Mouse (Mus musculus) liver, embryonic 14.5 days (tissue): ENCODE measurements around the gene Efcab9. TPM values are rescaled to one million over a fixed set of nuclear protein-coding genes. Genes with fewer than 3 reads are reported as not detected.

Experiments used
- ATAC-seq: fragments of 200-750 bp; cut with Nextera tagmentation; 2 replicates; pipeline ENCODE4 v1.8.0; 2017; ENCODE audit warnings: moderate number of reproducible peaks, mild to moderate bottlenecking, moderate library complexity; ENCODE audit not compliant: insufficient read depth
- DNase-seq, 3 experiments: peaks; one replicate each; pipeline ENCODE4 v3.0.0-alpha.2; 2012 to 2013; ENCODE audit warnings: low read depth in 3 of 3, low spot score in 3 of 3
- H3K27ac ChIP-seq: fragments of 300-500 bp; sonication (generic); 2 replicates; pipeline ENCODE4 v1.5.1; 2014; ENCODE audit warnings: moderate library complexity, mild to moderate bottlenecking, control low read depth, inconsistent platforms
- H3K27me3 ChIP-seq: fragments of 300-500 bp; sonication (generic); 2 replicates; pipeline ENCODE4 v1.6.1; 2014; ENCODE audit warnings: mild to moderate bottlenecking, low read length, moderate library complexity; ENCODE audit not compliant: control insufficient read depth, insufficient read depth
- H3K36me3 ChIP-seq: fragments of 300-500 bp; sonication (generic); replicated peaks from 2 replicates; pipeline ENCODE4 v1.6.1; 2014; ENCODE audit warnings: low read depth; ENCODE audit not compliant: control insufficient read depth, insufficient read depth
- H3K4me1 ChIP-seq, 2 experiments: fragments of 200-500 bp in 1 of 2; fragments of 300-500 bp in 1 of 2; sonication (generic) in 1 of 2; replicated peaks; 2 replicates each; pipeline ENCODE4 v1.6.1; 2012 to 2014; ENCODE audit warnings: antibody characterized with exemption in 1 of 2, inconsistent platforms in 1 of 2, low read length in 1 of 2; ENCODE audit not compliant: control insufficient read depth in 2 of 2, insufficient read depth in 2 of 2
- H3K4me2 ChIP-seq: fragments of 300-500 bp; sonication (generic); 2 replicates; pipeline ENCODE4 v1.6.1; 2014; ENCODE audit warnings: low read depth, mild to moderate bottlenecking, control low read depth, moderate library complexity
- H3K4me3 ChIP-seq, 2 experiments: fragments of 200-500 bp in 1 of 2; fragments of 300-500 bp in 1 of 2; sonication (generic) in 1 of 2; 2 replicates each; pipeline ENCODE4 v1.5.1; 2012 to 2014; ENCODE audit warnings: low read depth in 2 of 2, low read length in 2 of 2, mild to moderate bottlenecking in 2 of 2, control low read depth in 1 of 2, inconsistent platforms in 1 of 2, moderate library complexity in 1 of 2; ENCODE audit not compliant: insufficient read depth in 1 of 2
- H3K9ac ChIP-seq: fragments of 300-500 bp; sonication (generic); replicated peaks from 2 replicates; pipeline ENCODE4 v1.6.1; 2014; ENCODE audit warnings: mild to moderate bottlenecking, control low read depth, moderate library complexity
- H3K9me3 ChIP-seq: fragments of 300-500 bp; sonication (generic); 2 replicates; pipeline ENCODE4 v1.6.1; 2016; ENCODE audit warnings: low read length, mixed read lengths; ENCODE audit not compliant: control insufficient read depth
- CTCF ChIP-seq: IDR thresholded peaks from 2 replicates; pipeline ENCODE4 v1.5.1; 2016; ENCODE audit warnings: antibody characterized with exemption, low read depth, control low read depth
- EP300 ChIP-seq: IDR thresholded peaks from 2 replicates; pipeline ENCODE4 v1.6.1; 2016; ENCODE audit warnings: antibody characterized with exemption, low read depth
- WGBS: fragments of 180-500 bp; shearing (Covaris S2); extraction: QIAGEN DNeasy Blood & Tissue Kit; methylation state at CpG from one replicate; pipeline ENCODE4 v1.1.7; 2014; ENCODE audit not compliant: insufficient replicate concordance; 5-methylcytosine and 5-hydroxymethylcytosine counted together
- polyA plus RNA-seq, 2 experiments: library from polyadenylated mRNA; depleted of rRNA in 1 of 2; stranded (reverse) in 1 of 2; unstranded in 1 of 2; fragments of >200 nt; fragmentation: Nextera tagmentation in 1 of 2; extraction: Ambion mirVana in 1 of 2; gene quantifications; 2 replicates each; pipeline versions ENCODE4 v1.2.1 to v1.2.3; 2012 to 2014

Gene Efcab9
- polyA plus RNA-seq, 2 experiments: 0.22 to 0.26 TPM

DNA sequence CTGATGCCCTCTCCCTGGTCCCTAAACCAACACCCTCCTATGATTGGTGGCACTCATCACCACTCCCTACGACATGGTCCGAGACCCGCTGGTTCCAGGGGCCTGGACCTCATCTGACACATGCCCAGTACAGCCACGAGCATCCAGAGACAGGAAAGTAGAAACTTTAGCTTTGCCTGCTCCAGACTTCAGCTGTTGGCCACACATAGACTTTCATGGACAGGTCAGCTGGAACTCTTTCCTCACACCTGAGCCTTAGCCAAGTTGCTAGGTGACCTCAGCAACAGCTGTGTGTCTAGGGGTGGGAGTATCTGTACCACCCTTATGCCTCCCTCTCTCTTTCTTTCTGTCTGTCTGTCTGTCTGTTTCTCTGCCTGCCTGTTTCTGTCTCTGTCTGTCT is 16.4 kb upstream of the Efcab9 start:
- TF ChIP-seq EP300: no peak
- TF ChIP-seq CTCF: no peak
- 71% methylated on average over 4 of the region's 4 CpGs for WGBS
- DNase-seq (no peak), ATAC-seq (no peak)
- H3K9me3 ChIP-seq: no peaks in the 10 kb centered on the region
- no peak overlapping the region for H3K9ac ChIP-seq
- no peaks in the 10 kb centered on the region for H3K27me3 ChIP-seq
- H3K36me3 ChIP-seq: peaks cover 5% of the 10 kb centered on the region; the same call in 1 of the 2 replicates
- no peak overlapping the region for H3K4me2 ChIP-seq
- peaks cover 19 to 26% of the 10 kb centered on the region in 2 experiments for H3K4me1 ChIP-seq
- H3K4me3 ChIP-seq: no peak overlapping the region
- no peak overlapping the region for H3K27ac ChIP-seq

DNA sequence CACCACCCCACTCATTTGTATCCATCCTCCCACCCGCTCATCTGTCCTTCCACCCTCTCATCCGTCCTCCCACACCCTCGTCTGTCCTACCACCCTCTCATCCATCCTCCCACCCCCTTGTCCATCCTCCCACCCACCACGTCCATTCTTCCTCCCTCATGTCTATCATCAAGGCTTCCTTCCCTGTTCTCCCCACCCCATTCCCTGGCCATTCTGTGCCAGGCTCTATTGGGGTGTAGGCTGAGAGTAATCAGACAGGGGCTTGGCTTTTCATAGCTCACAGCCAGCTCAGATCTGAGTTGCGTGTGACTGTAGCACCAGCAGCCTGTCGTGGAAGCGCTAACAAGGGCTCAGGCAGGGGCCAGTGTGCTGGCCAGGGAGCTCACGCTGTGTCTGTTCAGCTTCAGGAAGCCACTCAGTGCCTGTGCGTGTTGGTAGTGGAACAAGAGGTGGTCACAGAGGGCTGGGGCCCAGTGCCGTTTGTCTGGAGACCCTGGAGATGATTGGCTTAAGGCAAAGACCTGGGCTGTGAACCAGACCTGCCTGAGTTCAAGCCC is 15.6 kb upstream of the Efcab9 start:
- Histone ChIP-seq H3K27me3 (no peaks in the 10 kb centered on the region), H3K9ac (no peak overlapping the region; the same call in 1 of the 2 replicates), H3K4me3 (no peak overlapping the region), H3K27ac (no peak overlapping the region), H3K36me3 (peaks cover 5% of the 10 kb centered on the region; the same call in 1 of the 2 replicates), H3K4me1 (peaks cover 18 to 24% of the 10 kb centered on the region in 2 experiments), H3K9me3 (no peaks in the 10 kb centered on the region), H3K4me2 (no peak overlapping the region)
- no peak for DNase-seq
- ATAC-seq: no peak
- 67% methylated on average over 10 of the region's 10 CpGs for WGBS
- TF ChIP-seq EP300 (no peak), CTCF (no peak)

DNA sequence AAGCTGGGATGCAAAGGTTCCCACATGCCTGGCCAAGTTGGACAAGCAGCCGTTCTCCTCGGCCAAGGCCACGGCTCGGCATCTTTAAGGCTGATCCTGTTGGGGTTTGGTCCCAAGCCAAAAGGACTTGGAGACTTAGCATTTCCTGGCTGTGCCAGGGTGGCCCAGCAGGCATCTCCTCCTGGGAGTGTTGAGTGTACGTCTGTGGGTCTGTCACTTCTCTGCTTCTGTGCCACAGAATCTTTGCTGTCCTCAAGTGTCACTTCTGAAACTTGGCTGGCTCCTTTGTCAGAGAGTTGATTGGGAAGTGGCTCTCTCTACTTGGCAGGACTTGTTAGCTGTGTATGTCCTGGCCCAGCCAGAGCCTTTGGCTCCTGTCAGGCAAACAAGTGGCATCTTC is 14.6 kb upstream of the Efcab9 start:
- Histone ChIP-seq H3K4me3 (no peak overlapping the region), H3K9ac (no peak overlapping the region), H3K4me2 (no peak overlapping the region), H3K36me3 (peaks cover 5% of the 10 kb centered on the region; the same call in 1 of the 2 replicates), H3K27me3 (no peaks in the 10 kb centered on the region), H3K4me1 (peaks cover 28 to 33% of the 10 kb centered on the region in 2 experiments), H3K9me3 (no peaks in the 10 kb centered on the region), H3K27ac (no peak overlapping the region)
- ATAC-seq: no peak
- 81% methylated on average over 5 of the region's 5 CpGs for WGBS
- DNase-seq: no peak
- TF ChIP-seq CTCF (no peak), EP300 (no peak)

DNA sequence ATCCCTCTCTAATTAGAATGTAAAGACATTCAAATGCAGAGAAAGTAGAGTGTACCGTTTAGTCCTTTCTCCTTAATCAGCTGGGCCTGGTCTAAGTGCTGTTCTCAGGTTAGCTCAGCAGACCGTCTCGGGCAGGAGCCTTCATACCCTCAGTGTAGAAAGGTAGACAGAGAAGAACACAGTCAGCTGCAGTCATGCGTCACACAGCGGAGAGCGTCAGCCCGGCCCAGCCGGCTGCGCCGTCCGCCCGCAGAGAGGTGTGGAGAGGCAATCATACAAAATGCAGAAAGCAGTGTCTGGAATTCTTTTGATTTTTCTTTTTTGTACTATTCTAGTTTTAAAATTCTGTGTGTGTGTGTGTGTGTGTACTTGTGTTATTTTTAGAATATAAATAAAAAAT is 13.7 kb upstream of the Efcab9 start:
- Histone ChIP-seq H3K9ac (no peak overlapping the region), H3K27me3 (no peaks in the 10 kb centered on the region), H3K4me1 (peaks cover 28 to 39% of the 10 kb centered on the region in 2 experiments), H3K4me3 (no peak overlapping the region), H3K27ac (no peak overlapping the region), H3K36me3 (peaks cover 5% of the 10 kb centered on the region; the same call in 1 of the 2 replicates), H3K9me3 (no peaks in the 10 kb centered on the region), H3K4me2 (no peak overlapping the region)
- WGBS: 90% methylated on average over 12 of the region's 12 CpGs
- DNase-seq (no peak), ATAC-seq (no peak)
- no peak for TF ChIP-seq CTCF
- no peak for TF ChIP-seq EP300

DNA sequence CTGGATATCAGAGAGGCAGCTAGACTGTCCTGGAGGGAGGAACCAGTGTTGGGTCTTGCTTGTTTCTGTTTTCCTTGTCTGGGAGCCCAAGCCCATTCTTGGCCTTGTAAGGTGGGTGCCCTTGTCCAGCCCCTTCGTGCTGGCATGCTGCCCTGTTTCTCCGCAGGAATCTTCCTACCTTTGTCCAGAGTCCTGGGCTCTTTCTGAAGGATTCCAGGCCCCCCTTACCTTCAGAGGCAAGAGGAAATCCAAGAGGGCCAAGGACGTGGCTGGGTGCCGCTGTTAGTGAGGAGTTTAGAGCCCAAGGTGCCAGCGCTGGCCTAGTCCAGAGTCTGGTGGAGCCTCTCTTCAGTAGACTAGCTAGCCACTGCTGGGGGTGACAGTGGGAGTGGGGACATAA is 12.6 kb upstream of the Efcab9 start:
- Histone ChIP-seq H3K4me1 (peaks cover 31 to 48% of the 10 kb centered on the region in 2 experiments), H3K27me3 (no peaks in the 10 kb centered on the region), H3K9me3 (no peaks in the 10 kb centered on the region), H3K4me2 (peak overlapping the region; percentile 83; the same call in 1 of the 2 replicates), H3K27ac (peak overlapping the region; percentile 95), H3K4me3 (no peak overlapping the region), H3K9ac (no peak overlapping the region), H3K36me3 (peaks cover 5% of the 10 kb centered on the region; the same call in 1 of the 2 replicates)
- WGBS: 92% methylated on average over 5 of the region's 5 CpGs
- TF ChIP-seq CTCF: no peak
- no peak for TF ChIP-seq EP300
- ATAC-seq (no peak), DNase-seq (no peak)
